Mouse (Mus musculus): ENCODE results near the gene Xrcc2.
"Not testable (repeated sequence)": the region's sequence is repeated elsewhere in the genome, so short reads cannot be mapped to it uniquely, and the experiment has no call there.

DNA sequence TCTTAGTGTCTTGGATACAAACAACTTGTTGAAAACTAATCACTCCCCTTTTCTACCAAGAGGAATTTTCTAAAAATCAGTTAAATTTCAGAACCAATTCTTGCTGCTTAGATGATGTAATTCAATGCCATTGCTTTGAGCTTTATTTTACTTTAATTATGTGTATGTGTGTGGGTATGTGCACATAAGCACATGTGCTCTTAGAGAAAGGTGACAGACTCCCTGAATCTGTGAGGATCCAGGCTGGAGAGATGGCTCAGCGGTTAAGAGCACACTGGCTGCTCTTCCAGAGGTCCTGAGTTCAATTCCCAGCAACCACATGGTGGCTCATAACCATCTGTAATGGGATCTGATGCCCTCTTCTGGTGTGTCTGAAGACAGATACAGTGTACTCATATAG lies 33.3 kb upstream of the Xrcc2 start:
- TF ChIP-seq CTCF (IDR thresholded peaks at IDR 0.05; ENCODE audit: borderline replicate concordance, extremely low read depth, insufficient read depth, insufficient read length); POLR2A (IDR thresholded peaks at IDR 0.05; ENCODE audit: borderline replicate concordance, extremely low read depth, insufficient read depth, insufficient read length, poor library complexity, severe bottlenecking): not testable (repeated sequence)

All from brain, embryonic 14.5 days (tissue).